Mouse (Mus musculus): ENCODE measurements at regions not wholly inside any gene's neighbourhood (a gene's known extent, or its start where the extent isn't known, plus 50 kb on each side); places are given as distances from the start of the nearest gene placed in this dataset.

DNA sequence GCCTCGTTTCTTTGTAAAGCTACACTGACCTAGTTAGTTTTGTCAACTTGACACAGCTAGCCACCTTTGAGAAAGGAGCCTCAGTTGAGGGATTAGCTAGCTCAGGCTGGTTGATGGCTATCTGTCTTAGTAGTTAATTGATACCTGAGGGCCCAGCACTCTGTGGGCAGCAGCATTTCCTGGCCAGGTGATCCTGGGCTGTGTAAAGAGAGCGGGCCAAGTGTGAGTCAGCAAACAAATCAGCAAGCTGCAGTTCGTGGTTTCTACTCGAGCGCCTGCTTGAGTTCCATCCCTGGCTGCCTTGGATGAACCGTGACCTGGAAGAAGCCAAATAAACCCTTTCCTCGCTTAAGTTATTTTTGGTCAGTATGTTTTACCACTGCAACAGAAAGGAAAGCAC lies 106.6 kb upstream of the Fut8 start:
- Histone ChIP-seq H3K4me2 (replicated peaks; ENCODE audit: low read depth, low read length, severe bottlenecking) (no peak overlapping the region), H3K9ac (ENCODE audit: low read depth, low read length, severe bottlenecking) (no peak overlapping the region), H3K4me1 (ENCODE audit: control insufficient read depth, insufficient read depth, low read length) (no peaks in the 10 kb centered on the region), H3K27me3 (ENCODE audit: control insufficient read depth, insufficient read depth, low read length) (no peaks in the 10 kb centered on the region), H3K9me3 (ENCODE audit: control insufficient read depth, low read length) (no peaks in the 10 kb centered on the region; the same call in 1 of the 2 replicates), H3K36me3 (ENCODE audit: control insufficient read depth, insufficient read depth, low read length) (no peaks in the 10 kb centered on the region), H3K27ac (replicated peaks; ENCODE audit: low read depth, low read length) (no peak overlapping the region), H3K4me3 (replicated peaks; ENCODE audit: low read length) (no peak overlapping the region)
- TF ChIP-seq POLR2A (IDR thresholded peaks at IDR 0.05; ENCODE audit: borderline replicate concordance, extremely low read depth, insufficient read depth, insufficient read length), result no peak
- 61% methylated on average over 7 of the region's 7 CpGs for WGBS
- DNase-seq (ENCODE audit: low spot score), result no peak
- no peak for ATAC-seq (ENCODE audit: low FRiP score, low read depth)

DNA sequence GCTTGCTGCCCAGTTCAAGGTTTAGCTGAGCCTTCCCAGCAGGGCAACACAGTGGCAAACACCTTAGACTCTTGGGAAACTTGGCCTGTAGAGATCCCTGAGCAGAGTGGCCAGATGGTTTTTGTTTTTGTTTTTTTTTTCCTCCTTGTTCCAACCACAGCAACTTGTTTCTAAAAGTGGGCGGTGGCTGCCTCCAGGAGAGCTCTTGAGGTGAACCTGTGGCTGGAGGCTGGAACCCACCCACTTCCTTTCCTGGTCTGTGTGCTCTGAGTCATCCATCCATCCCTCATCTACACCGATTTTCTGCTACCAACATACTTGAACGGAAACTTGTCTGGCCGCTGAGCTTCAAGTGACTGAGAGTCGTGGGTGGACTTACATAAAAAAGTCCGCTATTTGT lies 107.4 kb upstream of the Fut8 start:
- ATAC-seq (ENCODE audit: low FRiP score, low read depth) (no peak), DNase-seq (ENCODE audit: low spot score) (no peak)
- Histone ChIP-seq H3K27ac (replicated peaks; ENCODE audit: low read depth, low read length) (no peak overlapping the region), H3K27me3 (ENCODE audit: control insufficient read depth, insufficient read depth, low read length) (no peaks in the 10 kb centered on the region), H3K36me3 (ENCODE audit: control insufficient read depth, insufficient read depth, low read length) (no peaks in the 10 kb centered on the region), H3K4me3 (replicated peaks; ENCODE audit: low read length) (no peak overlapping the region), H3K4me1 (ENCODE audit: control insufficient read depth, insufficient read depth, low read length) (no peaks in the 10 kb centered on the region), H3K4me2 (replicated peaks; ENCODE audit: low read depth, low read length, severe bottlenecking) (no peak overlapping the region), H3K9me3 (ENCODE audit: control insufficient read depth, low read length) (no peaks in the 10 kb centered on the region; the same call in 1 of the 2 replicates), H3K9ac (ENCODE audit: low read depth, low read length, severe bottlenecking) (no peak overlapping the region)
- TF ChIP-seq POLR2A (IDR thresholded peaks at IDR 0.05; ENCODE audit: borderline replicate concordance, extremely low read depth, insufficient read depth, insufficient read length), result no peak
- 70% methylated on average over 6 of the region's 6 CpGs for WGBS

DNA sequence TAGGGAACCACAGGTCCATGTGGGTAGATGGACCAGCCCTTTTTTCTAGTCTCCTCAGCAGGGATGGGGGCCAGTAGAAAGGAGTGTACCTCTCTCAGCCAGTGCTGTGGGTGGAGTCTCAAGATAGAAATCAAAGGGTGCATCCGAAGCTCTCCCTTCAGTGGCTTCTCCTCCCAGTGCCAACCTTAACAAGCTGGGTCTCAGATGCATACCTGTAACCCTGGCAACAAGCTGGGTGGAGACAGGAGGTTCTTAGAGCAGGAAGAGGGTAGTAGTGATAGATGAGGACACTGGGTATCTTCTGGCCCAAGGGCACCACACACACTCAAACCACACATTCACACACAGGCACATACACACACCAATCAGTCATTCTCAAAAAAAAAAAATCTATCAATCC lies 113.7 kb upstream of the Fut8 start:
- DNase-seq (ENCODE audit: low spot score), result no peak
- no peaks in the 10 kb centered on the region; the same call in 1 of the 2 replicates for H3K9me3 ChIP-seq (ENCODE audit: control insufficient read depth, low read length)
- no peak for ATAC-seq (ENCODE audit: low FRiP score, low read depth)
- no peak for TF ChIP-seq POLR2A (IDR thresholded peaks at IDR 0.05; ENCODE audit: borderline replicate concordance, extremely low read depth, insufficient read depth, insufficient read length)
- no peak overlapping the region for H3K27ac ChIP-seq (replicated peaks; ENCODE audit: low read depth, low read length)
- H3K9ac ChIP-seq (ENCODE audit: low read depth, low read length, severe bottlenecking), result no peak overlapping the region
- no peaks in the 10 kb centered on the region for H3K27me3 ChIP-seq (ENCODE audit: control insufficient read depth, insufficient read depth, low read length)
- H3K36me3 ChIP-seq (ENCODE audit: control insufficient read depth, insufficient read depth, low read length), result no peaks in the 10 kb centered on the region
- no peak overlapping the region for H3K4me2 ChIP-seq (replicated peaks; ENCODE audit: low read depth, low read length, severe bottlenecking)
- 42% methylated on average over 1 of the region's 1 CpGs for WGBS
- H3K4me3 ChIP-seq (replicated peaks; ENCODE audit: low read length), result no peak overlapping the region
- no peaks in the 10 kb centered on the region for H3K4me1 ChIP-seq (ENCODE audit: control insufficient read depth, insufficient read depth, low read length)

DNA sequence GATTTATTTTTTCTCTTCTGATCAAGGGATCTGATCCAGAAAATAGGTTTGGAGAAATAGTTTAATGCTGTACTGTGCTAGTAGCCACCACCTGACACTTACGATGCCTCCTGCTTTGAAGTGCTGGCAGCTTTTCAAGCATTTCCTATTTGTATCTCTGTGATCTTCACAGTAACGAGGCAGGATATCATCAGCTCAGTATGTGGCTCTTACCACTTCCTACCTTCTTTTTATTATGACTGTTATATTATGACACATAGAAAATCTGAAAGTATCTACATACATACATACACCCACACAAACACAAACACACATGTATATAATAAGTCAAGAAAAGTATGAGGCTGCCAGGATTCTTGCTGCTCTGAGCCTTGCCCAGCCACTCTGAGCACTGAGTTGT lies 124.4 kb upstream of the Fut8 start:
- TF ChIP-seq POLR2A (IDR thresholded peaks at IDR 0.05; ENCODE audit: borderline replicate concordance, extremely low read depth, insufficient read depth, insufficient read length), result no peak
- H3K36me3 ChIP-seq (ENCODE audit: control insufficient read depth, insufficient read depth, low read length), result no peaks in the 10 kb centered on the region
- WGBS, result 67% methylated on average over 2 of the region's 2 CpGs
- H3K27me3 ChIP-seq (ENCODE audit: control insufficient read depth, insufficient read depth, low read length), result no peaks in the 10 kb centered on the region
- H3K4me1 ChIP-seq (ENCODE audit: control insufficient read depth, insufficient read depth, low read length), result no peaks in the 10 kb centered on the region
- no peak overlapping the region for H3K4me3 ChIP-seq (replicated peaks; ENCODE audit: low read length)
- no peak overlapping the region for H3K4me2 ChIP-seq (replicated peaks; ENCODE audit: low read depth, low read length, severe bottlenecking)
- DNase-seq (ENCODE audit: low spot score) (no peak), ATAC-seq (ENCODE audit: low FRiP score, low read depth) (no peak)
- H3K9ac ChIP-seq (ENCODE audit: low read depth, low read length, severe bottlenecking), result no peak overlapping the region
- H3K9me3 ChIP-seq (ENCODE audit: control insufficient read depth, low read length), result no peaks in the 10 kb centered on the region
- H3K27ac ChIP-seq (replicated peaks; ENCODE audit: low read depth, low read length), result no peak overlapping the region

DNA sequence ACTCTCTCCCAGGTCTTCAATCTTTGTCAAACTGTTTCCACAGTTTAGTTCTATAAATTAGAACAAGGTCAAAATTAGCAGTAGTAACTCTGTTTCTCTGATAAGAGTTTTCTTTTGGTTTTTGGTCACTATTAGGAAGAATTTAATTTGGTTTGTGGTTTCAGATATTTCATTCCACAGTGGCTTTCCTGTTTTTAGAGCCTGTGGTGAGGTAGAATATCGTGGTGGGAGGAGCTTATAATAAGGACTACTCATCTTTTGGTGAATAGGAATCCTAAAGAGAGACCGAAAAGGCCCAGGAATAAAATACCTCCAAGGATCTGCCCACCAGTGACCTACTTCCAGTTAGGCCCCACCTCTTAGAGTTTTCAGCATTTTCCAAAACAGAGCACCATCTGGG lies 125.8 kb upstream of the Fut8 start:
- H3K4me3 ChIP-seq (replicated peaks; ENCODE audit: low read length), result no peak overlapping the region
- H3K9ac ChIP-seq (ENCODE audit: low read depth, low read length, severe bottlenecking), result no peak overlapping the region
- no peak overlapping the region for H3K27ac ChIP-seq (replicated peaks; ENCODE audit: low read depth, low read length)
- 70% methylated on average over 2 of the region's 2 CpGs for WGBS
- H3K36me3 ChIP-seq (ENCODE audit: control insufficient read depth, insufficient read depth, low read length), result no peaks in the 10 kb centered on the region
- no peaks in the 10 kb centered on the region for H3K9me3 ChIP-seq (ENCODE audit: control insufficient read depth, low read length)
- H3K27me3 ChIP-seq (ENCODE audit: control insufficient read depth, insufficient read depth, low read length), result no peaks in the 10 kb centered on the region
- DNase-seq (ENCODE audit: low spot score) (no peak), ATAC-seq (ENCODE audit: low FRiP score, low read depth) (no peak)
- no peak for TF ChIP-seq POLR2A (IDR thresholded peaks at IDR 0.05; ENCODE audit: borderline replicate concordance, extremely low read depth, insufficient read depth, insufficient read length)
- H3K4me2 ChIP-seq (replicated peaks; ENCODE audit: low read depth, low read length, severe bottlenecking), result no peak overlapping the region
- no peaks in the 10 kb centered on the region for H3K4me1 ChIP-seq (ENCODE audit: control insufficient read depth, insufficient read depth, low read length)

GRCm38 (mm10) chr12:77107251-77107650 lies 130.7 kb upstream of the Fut8 start:
- WGBS, result 79% methylated on average over 3 of the region's 3 CpGs
- H3K36me3 ChIP-seq (ENCODE audit: control insufficient read depth, insufficient read depth, low read length), result no peaks in the 10 kb centered on the region

More at GRCm38 (mm10) chr12:77107251-77107650, 130.7 kb upstream of the Fut8 start:
- Histone ChIP-seq H3K9me3 (ENCODE audit: control insufficient read depth, low read length) (no peaks in the 10 kb centered on the region), H3K4me3 (replicated peaks; ENCODE audit: low read length) (no peak overlapping the region), H3K4me1 (ENCODE audit: control insufficient read depth, insufficient read depth, low read length) (no peaks in the 10 kb centered on the region), H3K27ac (replicated peaks; ENCODE audit: low read depth, low read length) (no peak overlapping the region), H3K9ac (ENCODE audit: low read depth, low read length, severe bottlenecking) (no peak overlapping the region), H3K4me2 (replicated peaks; ENCODE audit: low read depth, low read length, severe bottlenecking) (no peak overlapping the region), H3K27me3 (ENCODE audit: control insufficient read depth, insufficient read depth, low read length) (no peaks in the 10 kb centered on the region)
- no peak for DNase-seq (ENCODE audit: low spot score)
- ATAC-seq (ENCODE audit: low FRiP score, low read depth), result no peak
- TF ChIP-seq POLR2A (IDR thresholded peaks at IDR 0.05; ENCODE audit: borderline replicate concordance, extremely low read depth, insufficient read depth, insufficient read length), result no peak

All from limb, embryonic 14.5 days (tissue).